Mouse (Mus musculus) ES-CJ7 (cell line): ENCODE data around the gene Olfr304.

Source experiments
- DNase-seq: peaks from one replicate; pipeline ENCODE4 v3.0.0; 2011; ENCODE audit warnings: low read depth, low spot score

Gene Olfr304

GRCm38 (mm10) chr7:86386558-86386957 is at the start of gene Olfr304:
Olfr304 (minus strand) TSS chr7:86386658.
- DNase-seq, result no peak

DNA sequence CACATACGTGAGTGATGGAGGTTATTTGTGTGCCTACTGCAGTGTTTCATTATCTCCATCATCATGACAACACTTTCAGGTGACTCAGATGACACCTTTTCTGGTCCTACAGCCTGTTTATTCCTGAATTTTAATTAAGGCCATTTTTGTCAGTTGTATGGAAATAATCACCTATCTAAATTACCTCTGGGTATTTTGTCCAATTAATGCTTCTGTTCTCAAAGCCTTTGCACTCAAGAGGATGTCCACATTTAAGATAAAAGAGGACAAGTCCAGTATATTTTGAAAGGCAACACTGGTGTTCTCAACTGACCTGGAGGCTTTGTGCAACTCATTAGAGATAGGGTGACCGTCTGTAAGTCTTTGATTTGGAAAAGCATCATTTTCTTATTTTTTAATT is 17.1 kb upstream of the Olfr304 start, which contains the start of gene Olfr301:
TSS of gene Olfr301 (plus strand) at position 301 of the 400 bp plus-strand sequence.
- DNase-seq, result no peak

GRCm38 (mm10) chr7:86397689-86398088 is 11.2 kb upstream of the Olfr304 start, which contains the start of gene Olfr303:
Olfr303 (minus strand) TSS chr7:86397789.
- no peak for DNase-seq

DNA sequence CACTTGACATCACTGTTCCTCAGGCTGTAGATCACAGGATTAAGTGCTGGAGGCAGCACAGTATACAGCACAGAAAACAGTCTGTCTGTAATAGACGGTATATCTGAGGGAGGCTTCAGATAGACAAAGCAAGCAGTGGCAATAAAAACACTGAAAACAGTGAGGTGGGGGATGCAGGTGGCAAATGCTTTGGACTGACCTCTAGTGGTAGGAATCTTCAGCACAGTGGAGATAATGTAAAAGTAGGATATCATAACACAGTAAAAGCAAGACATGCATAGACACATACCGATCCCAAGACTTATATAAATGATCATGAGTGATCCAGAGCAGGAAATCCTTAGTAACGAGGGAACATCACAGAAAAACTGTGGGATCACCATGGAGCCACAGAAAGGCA is 689 bp downstream of the Olfr304 start:
- DNase-seq, result peak; percentile 57

DNA sequence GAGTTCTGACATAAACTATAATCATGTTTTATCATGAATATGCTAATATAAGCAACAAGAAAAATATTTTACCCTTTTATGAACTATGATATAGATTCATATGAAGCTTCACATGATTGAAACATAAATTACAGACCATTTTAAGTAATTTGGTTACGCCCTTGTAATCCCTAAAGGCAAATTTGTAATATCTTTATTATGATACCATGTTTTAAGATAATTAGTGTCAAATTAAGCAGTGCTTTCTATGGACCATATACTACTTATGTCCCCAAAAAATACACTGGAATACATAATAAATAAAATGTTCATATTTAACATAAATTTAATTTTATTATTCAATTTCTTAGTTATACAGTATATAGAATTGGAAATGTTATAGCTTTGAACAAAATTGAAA is 19.6 kb downstream of the Olfr304 start, which contains the start of gene Olfr305:
TSS of gene Olfr305 (minus strand) at position 101 of the 400 bp plus-strand sequence.
- no peak for DNase-seq

GRCm38 (mm10) chr7:86346296-86346695 is 40.2 kb downstream of the Olfr304 start:
- DNase-seq, result peak; percentile 72

DNA sequence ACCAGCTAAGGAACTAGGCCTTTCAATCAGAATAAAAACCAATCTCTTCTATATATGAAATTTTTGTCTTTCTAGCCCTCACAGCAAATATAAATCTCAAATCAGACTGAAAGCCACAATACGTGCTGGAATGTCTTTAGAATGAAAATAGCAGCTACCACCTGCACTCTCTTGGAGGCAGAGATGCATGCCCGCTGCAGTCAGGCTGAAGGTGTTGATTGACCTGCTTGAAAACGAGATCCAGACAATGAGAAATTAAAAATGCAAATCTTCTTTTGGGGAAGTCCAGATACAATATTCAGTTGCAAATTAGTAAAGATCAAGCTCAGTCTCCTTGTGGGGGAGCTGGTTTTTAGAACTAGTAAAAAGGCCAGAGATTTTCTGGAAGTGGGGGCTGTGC is 42.2 kb downstream of the Olfr304 start:
- DNase-seq, result no peak

DNA sequence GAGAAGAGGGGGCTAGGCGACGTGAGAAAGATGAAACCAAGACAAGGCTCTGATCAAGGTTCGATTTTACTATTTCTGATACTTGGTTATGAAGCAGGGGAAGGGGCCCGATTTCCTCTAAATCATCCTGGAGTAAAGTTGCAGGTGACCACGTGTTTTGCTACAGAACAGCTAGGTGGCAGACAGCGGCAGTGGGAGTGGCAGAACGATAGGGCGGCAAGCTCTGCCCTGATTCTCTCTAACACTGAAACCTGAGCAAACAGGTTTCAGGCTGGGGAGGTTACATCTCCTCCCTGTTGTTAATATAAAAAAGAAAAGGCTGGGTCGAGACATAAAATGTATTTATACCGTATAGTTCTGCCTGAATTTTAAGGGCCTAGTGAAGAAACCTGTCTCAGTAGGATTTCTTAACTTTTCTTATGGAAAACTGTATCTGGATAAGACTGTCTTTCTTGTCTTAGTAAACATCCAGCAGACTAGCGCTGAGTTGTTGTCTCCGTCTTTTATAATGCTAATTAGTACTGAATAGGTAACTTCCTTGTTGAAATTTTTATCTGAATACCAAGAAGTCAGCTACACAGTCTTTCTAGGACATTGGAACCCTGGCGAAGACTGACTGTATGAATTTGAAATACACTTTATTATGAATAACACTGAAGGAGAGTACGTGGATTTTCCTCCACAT is 43.4 kb downstream of the Olfr304 start:
- DNase-seq, result peak; percentile 75

DNA sequence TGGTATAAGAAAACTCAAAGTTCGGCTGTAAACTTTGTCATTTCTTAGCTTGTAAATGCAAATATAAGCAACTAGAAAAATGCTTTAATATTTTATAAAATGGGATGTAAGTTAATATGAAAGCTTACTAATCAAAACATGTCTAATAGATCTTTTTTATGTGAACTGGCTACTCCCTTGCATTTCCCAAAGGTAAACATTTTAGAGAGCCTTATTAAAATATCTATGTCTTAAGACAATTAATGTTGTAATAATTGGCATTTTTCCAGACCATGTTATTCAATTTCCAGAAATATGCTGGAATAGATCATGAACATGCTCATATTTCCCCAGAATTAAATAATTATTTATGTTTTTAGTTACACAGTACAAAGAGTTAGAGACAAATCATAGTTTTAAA is 49.0 kb downstream of the Olfr304 start, which contains the start of gene Olfr307:
TSS of gene Olfr307 (minus strand) at position 101 of the 400 bp plus-strand sequence.
- DNase-seq, result no peak
